Mouse (Mus musculus): Measurements from ENCODE around the gene Ang4.

DNA sequence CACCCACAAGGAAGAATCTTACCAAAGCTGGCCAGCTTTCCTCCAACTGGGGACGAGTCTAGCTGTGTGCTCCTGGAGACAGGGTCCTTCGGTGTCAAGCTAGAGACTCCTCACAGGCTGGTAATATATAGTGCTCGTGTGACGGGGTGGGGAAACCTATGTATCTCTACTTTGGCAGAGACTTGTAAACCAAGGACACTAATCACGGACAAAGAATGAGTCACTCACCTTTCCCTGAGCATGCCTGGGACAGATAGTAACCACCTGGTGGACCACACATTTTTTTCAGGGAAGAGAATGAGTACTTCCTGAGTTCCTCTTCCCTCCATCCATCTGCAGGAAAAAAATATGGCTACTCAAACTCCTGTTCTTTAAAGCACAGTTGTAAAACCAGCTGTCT lies at the start of gene Ang4:
- TF ChIP-seq HCFC1 (IDR thresholded peaks at IDR 0.05; ENCODE audit: borderline replicate concordance, insufficient read depth, low read length), result no peak
- TF ChIP-seq MAFK (IDR thresholded peaks at IDR 0.05; ENCODE audit: insufficient read depth, low read depth, low read length), result no peak

All from ES-E14 (cell line).